Mouse (Mus musculus): Measurements from ENCODE around the gene Add3. TPM values are rescaled to one million over a fixed set of nuclear protein-coding genes. Genes with fewer than 3 reads are reported as not detected.

The Add3 gene
- total RNA-seq, 2 experiments from 2014 or later = 80.6 to 86.6 TPM

DNA sequence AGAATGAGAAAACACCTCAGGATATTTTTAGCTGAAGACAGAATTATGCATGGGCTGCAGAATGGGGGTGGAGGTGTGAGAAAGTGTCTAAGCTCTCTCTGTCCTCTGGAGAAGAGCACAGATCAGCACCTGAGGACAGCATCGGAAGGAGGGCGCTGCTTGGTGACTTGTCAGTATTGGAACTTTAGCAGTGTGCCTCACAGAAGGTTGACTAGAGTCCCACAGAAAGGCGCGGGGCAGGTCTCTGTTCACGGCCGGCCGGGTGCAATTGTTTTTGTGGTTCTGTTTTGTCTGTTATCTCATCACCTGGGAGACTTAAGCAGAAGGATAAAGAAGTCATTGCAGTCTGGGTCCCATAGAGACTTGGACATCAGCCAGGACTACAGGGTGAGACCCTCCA is 47.3 kb downstream of the Add3 start:
- no peak for DNase-seq (ENCODE audit: low spot score in 2 of 2)
- intact Hi-C loops (cut with DNase I) = loop anchor here (5.0 kb wide), 1 partner anchor 45 kb away; the partner anchor contains the start of gene Add3

DNA sequence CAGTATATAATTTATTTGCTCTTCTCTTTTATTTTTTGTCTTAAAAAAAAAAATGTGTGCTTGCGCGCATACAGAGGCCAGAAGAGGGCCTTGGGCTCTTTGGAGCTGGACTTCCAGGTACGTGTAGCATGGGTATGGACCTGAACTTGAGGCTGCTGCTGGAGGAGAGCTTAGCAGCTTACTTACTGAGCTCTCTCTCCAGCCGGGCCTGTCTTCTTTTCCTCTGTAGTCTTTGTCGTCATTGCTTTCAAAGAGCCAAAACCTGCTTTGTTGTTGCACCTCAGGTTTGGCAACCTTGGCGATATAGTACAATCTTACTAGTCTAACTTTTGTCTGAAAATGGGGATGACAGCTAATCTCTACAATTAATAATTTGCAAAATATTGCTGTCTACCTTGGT is 47.9 kb downstream of the Add3 start:
- intact Hi-C loops (cut with DNase I) = loop anchor here (5.0 kb wide), 1 partner anchor 46 kb away; the partner anchor contains the start of gene Add3
- DNase-seq (ENCODE audit: low spot score in 2 of 2) = no peak

DNA sequence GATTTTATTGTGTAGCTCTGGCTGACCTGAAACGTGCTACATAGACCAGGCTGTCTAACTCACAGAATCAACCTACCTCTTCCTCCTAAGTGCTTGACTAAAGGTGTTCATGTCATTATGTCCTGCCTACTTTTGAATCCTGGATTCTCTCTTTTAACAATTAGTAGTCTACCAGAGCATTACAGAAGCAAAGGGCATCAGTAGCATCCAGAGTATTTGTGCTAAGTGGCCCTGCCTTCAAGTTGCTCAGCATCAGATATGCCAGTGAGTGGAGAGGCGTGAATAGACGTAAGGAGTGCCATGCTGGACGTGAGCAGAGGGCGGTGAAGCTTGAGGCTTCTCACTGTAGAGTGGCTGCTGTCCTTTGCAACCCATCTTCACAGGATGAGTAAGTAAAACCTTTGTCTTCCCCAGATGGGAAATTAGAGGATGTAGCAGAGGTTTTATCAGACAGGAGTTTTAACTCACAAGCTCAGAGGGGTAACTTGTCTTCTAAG is 48.5 kb downstream of the Add3 start:
- DNase-seq (ENCODE audit: low spot score in 2 of 2) = no peak
- intact Hi-C loops (cut with DNase I) = loop anchor here (5.0 kb wide), 1 partner anchor 46 kb away; the partner anchor contains the start of gene Add3

DNA sequence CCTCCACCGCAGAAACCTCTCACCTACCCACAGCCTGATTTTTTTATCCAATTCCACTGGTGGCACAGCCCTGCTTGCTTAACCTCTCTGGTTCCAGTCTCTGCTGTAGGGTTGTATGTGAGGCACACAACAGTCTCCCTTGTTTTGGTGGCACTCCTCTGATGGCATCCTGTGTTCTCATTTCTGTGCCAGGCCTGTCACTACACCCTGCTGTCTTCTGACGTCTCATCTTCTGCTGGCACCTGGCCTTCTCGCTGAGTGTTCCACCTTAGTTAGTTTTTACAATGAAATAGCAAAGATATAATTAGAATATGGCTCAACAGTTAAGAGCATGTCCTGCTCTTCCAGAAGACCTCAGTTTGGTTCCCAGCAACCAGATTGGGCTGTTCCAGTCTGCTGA is 49.5 kb downstream of the Add3 start:
- no peak for DNase-seq (ENCODE audit: low spot score in 2 of 2)
- intact Hi-C loops (cut with DNase I) = loop anchor here (5.0 kb wide), 1 partner anchor 47 kb away; the partner anchor contains the start of gene Add3

DNA sequence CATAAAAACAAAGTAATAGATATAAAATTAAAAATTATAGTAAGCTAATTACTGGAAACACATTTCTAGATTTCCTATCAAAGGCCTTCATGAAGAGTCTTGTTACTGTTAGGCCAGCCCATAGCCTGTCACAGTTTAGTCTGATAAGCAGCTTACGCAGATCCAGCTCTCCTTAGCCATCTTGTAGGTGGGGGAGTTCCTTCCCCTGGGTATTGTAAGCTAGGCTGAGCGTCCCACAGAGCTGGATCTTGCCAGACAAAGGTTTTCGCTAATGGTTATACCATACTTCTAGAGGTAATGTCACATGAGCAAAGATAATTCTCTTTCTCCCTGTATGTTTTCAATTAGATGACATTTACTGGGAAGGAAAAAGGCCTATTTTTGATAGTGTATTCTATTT is 50.0 kb downstream of the Add3 start:
- DNase-seq (ENCODE audit: low spot score in 2 of 2) = no peak
- intact Hi-C loops (cut with DNase I) = no loop called here

DNA sequence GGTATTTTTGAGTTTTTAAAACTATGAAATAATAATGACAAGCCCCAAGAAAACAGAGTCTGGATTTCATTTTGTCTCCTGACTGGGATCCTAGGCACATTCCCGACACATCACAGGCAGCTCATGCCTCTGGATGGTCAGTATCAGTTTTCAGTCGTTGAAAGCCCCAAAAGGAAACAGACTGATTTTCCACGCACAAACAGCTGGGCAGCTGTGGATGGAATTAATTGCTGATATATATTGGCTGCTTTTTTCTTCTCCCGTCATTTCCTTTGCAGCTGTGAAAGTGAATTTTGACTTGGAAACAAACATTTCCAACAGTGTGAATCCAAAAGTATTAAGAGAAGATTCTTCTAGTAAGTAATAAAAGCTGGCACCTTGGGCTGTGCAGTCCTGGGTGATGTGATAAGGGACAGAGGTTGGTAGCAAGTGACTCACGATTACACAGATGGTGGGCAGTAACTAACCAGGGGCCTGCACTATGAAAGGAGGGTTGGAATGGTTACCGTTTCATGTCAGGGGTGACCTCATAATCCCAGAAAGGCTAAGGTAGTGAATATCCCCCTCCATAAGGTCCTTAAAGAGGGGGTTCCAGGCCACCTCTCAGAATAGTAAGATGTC is 51.7 kb downstream of the Add3 start:
- intact Hi-C loops (cut with DNase I) = no loop called here
- no peak for DNase-seq (ENCODE audit: low spot score in 2 of 2)

DNA sequence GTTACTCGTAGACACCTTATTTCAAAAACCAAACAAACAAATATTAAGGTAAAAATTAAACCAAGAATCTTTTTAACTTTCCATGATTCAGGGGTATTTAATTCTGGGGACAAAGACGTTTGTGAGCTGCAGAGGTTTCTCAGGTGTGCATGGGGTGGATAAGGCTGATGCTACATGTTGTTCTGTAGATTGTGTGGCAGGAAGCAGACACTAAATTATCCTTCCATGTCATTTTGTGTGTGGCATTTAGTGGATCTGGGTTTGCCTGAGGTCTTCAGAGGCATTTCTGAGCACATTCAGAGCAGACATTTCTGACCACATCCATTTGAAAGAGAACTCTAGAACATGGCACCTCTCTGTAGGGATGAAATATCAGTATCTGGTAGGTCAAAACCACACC is 52.9 kb downstream of the Add3 start:
- DNase-seq (ENCODE audit: low spot score in 2 of 2) = no peak
- intact Hi-C loops (cut with DNase I) = no loop called here

DNA sequence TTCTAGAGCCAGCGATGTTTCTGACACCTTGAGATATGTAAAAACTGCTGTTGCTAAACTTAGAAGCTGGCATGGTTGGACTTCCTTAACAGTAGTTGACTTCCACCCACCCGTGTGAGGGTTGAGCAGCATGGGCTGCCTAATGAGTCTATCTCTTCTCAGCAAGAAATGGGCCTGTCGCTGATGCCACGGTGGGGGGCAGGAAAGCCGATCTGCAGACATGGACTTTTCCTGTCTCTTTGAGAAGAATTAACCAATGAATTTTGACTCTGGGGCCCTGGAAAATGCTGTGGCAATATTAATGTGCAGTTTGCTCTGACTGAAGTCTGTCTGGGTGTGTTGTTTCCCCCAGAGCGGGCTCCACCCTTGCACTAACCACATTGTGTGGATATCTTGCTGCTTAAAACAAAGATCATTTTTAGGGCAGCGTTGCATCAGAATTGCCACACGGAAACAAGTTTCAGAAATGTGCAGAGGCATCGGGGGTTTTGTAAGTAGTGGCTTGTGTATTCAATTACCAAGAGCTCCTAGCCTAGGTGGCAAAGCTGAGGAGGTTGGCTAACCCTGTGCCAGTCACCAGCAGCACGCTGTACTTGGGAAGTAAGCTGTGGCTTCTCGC is 53.8 kb downstream of the Add3 start:
- intact Hi-C loops (cut with DNase I) = no loop called here
- DNase-seq (ENCODE audit: low spot score in 2 of 2) = peak in 1 of 2 experiments; percentile 48

DNA sequence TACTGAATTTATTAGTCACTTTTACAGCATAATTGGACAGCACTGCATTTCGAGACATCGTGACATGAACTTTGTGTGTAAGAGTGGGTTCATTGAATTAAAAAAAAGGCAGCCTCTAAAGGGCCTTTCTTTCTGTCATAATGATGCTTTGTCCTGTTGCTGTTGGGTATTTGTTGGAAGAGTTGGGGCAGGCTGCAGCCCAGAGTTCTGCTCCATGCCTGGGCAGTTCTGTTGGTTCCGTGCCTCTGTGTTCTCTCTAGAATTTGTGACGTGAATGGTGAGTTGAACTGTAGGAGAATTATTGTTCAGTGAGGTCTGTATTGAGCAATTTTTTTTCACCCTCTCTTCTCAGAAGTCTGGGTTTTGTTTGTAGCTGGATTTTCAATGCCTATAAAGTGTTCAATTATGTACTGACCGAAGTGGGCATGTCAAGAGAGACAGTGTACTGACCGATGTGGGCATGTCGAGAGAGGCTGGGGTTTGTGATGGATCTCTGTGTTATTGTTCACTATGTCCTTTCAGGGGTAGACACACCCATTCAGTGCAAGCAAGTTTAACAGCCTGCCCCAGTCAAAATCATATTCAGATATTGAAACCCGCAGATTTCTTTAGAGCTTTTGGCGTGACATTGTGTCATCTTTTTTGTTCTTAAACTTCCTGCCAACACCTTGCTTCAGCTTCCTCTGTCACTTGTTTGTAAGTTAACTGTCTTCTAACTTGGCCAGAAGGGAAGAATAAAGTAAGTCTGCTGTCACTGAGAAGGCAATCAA is 54.7 kb downstream of the Add3 start:
- intact Hi-C loops (cut with DNase I) = no loop called here
- no peak for DNase-seq (ENCODE audit: low spot score in 2 of 2)

DNA sequence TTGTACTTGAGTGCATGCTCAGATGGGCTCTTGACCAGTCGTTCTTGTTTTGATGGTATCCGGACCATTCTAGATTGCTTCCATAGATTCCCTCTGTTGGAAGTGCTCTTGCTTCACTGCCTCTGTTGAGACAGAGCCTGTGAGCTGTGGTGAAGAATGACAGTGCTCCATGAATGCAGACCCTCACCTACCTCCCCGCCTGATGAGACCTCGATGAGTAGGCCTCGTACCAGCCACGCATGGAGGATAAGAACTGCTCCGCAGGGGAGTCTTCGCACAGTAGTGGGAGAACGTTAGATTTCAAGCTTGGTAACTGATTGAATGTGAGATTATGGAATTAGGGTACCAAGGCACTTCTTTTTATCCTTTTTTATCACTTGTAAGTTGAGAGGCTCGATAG is 56.7 kb downstream of the Add3 start:
- intact Hi-C loops (cut with DNase I) = no loop called here

DNA sequence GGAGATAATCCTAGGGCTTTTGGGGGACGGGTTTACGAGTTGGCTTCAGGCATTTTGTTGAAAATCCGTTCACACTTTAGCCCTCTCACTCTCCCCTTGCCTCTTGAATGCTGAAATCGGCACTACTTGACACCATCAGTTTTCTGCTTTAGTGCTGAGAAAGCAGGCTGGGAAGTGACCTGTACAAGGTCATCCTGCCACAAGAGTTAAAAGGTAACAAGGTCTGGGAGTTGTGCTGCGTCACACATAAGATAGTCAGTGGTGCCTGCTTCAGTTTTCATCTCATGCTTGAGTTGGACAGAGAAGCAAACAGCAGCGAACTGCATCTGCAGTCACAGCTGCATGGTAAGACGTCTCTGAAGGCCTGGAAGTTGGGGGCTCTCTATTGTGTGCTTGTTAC is 57.5 kb downstream of the Add3 start:
- intact Hi-C loops (cut with DNase I) = no loop called here
- no peak for DNase-seq (ENCODE audit: low spot score in 2 of 2)

More for the DNA sequence above, 56.7 kb downstream of the Add3 start:
- no peak for DNase-seq (ENCODE audit: low spot score in 2 of 2)

DNA sequence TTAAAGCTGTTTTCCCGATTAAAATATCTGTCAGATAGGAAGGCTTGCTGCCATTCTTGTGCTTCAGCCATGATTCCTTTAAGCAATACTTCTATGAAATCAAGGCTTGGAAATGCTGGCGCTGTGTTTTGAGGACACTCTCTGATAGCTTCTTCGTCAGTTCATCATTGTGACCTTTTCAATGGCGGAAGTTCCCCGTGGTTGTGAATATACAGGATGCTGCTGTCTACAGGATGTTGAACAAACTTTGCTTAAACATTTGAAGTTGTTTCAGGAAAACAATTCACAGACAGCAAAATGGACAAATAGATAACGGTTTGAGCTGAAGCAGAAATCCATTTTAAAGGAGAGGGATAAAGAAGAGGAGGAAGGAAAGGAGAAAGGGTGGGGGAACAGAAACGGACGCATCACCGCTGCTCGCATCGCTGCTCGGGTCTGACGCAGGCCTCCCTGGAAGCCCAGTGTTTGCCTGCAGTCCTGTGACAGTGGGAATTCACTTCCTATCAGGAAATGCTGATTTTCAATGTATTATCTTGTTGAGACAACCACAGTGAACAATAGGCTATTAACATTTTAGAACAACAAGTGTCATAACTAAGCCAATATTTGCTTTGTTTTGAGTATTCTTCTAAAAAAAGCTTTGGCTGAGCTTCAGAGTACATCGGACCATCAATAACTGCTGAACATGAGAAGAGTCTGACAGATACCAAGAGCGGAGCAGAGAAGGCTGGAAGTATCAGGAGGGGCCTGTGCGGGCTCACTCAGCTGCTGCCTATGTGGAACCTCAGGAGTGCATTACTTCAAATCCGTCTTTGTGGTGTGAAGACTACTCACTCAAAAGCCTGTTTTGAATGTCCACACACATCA is 58.7 kb downstream of the Add3 start:
- intact Hi-C loops (cut with DNase I) = no loop called here
- no peak for DNase-seq (ENCODE audit: low spot score in 2 of 2)

DNA sequence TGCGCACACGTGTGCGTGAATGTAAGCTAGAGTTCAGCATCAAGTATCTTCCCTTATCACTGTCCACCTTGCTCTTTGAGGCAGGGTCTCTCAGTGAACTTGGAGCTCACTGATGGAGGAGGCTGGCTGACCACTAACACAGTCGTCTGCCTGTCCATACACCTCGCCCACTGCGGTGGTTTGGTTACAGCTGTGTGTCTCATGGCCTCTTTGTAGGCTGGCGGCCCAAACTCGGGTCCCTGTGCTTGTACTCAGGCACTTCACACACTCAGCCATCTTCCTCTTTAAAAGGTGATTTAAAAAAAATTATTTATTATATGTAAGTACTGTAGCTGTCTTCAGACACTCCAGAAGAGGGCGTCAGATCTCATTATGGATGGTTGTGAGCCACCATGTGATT is 59.5 kb downstream of the Add3 start:
- DNase-seq (ENCODE audit: low spot score in 2 of 2) = no peak
- intact Hi-C loops (cut with DNase I) = no loop called here

DNA sequence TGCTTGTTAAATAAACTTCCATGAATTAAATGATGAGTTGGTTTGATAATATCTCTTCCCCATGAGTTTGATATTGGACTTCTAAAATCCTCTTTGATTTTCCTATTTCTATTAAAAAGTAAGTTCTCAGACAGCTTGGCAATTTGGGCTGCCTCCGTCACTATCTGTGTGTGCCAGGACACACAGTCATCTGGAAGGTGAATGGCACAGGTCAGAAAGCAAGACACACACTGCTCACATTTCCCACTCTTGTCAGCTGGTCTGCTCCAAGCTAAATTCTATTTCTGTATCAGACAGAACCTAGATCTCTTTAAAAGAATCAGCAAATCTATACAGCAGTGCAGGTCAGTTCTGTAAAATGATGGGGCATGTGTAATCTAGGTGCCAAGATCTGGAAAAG is 61.9 kb downstream of the Add3 start:
- no peak for DNase-seq (ENCODE audit: low spot score in 2 of 2)
- intact Hi-C loops (cut with DNase I) = no loop called here

DNA sequence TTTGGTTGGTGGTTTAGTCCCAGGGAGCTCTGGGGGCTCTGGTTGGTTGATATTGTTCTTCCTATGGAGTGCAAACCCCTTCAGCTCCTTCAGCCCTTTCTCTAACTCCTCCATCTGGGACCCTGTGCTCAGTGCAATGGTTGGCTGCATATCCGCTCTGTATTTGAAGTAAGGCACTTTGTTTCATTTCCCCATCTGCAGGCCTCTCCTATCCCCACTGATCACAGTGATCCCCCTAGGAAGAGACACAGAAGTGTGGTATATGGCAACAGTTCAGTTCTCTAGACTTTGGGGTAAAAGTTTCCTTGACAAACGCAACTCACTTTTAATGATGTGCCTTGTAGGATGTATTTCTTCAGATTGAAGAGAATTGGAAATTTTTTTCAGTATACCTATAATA is 66.7 kb downstream of the Add3 start:
- DNase-seq (ENCODE audit: low spot score in 2 of 2) = no peak
- intact Hi-C loops (cut with DNase I) = no loop called here

DNA sequence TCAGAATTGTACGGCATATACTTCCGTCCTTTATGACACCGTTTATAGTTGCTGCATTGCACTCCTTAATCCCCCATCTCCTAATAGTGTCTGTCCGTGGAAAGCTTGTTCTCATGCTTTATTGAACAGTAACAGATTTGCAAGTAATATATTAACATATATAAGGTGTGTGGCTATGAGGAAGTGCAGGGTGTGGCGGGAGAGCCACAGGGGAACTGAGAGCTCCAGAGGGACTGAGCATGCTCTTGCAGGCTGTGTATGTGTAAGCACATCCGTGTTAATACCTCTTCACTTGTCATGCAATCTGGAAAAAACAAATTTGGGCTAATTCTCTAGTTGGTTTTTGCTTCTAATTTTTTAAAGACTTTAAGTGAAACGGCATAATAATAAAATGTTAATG is 68.6 kb downstream of the Add3 start:
- intact Hi-C loops (cut with DNase I) = no loop called here
- DNase-seq (ENCODE audit: low spot score in 2 of 2) = no peak

DNA sequence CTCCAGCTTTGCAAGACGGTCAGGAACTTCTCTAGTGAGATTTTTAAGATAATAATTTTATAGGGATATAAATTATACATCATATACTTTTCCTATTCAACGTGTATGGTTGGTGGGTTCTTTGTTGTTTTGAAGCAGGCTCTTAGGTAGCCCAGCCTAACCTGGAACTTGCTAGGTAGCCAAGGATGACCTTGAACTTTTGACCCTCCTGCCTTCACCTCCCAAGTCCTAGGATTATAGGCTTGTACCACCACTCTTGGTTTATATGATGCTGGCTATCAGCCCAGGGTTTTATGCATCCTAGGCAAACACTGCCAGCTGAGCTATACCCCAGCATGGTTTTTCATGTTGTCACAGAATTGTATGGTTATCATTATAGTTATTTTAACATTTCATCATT is 70.0 kb downstream of the Add3 start:
- intact Hi-C loops (cut with DNase I) = no loop called here
- no peak for DNase-seq (ENCODE audit: low spot score in 2 of 2)

DNA sequence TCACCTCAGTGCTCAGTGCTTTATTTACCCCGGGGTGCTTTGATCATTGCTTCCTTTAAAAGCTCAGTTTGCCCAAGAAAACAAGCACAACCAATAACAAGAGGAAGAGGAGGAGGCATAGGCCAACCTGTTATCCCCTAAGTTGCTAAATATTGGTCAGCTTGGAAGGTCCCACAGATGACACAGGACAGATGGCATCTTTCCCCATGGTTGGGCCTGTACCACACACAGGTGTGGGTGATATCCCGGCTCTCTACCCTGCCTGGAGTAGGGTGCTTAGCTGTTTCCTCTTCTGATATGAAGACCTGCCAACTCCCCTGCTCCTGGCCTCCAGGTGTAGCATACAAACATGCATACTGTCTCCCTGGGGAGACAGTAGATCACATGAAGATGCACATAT is 75.1 kb downstream of the Add3 start:
- intact Hi-C loops (cut with DNase I) = no loop called here
- no peak for DNase-seq (ENCODE audit: low spot score in 2 of 2)

DNA sequence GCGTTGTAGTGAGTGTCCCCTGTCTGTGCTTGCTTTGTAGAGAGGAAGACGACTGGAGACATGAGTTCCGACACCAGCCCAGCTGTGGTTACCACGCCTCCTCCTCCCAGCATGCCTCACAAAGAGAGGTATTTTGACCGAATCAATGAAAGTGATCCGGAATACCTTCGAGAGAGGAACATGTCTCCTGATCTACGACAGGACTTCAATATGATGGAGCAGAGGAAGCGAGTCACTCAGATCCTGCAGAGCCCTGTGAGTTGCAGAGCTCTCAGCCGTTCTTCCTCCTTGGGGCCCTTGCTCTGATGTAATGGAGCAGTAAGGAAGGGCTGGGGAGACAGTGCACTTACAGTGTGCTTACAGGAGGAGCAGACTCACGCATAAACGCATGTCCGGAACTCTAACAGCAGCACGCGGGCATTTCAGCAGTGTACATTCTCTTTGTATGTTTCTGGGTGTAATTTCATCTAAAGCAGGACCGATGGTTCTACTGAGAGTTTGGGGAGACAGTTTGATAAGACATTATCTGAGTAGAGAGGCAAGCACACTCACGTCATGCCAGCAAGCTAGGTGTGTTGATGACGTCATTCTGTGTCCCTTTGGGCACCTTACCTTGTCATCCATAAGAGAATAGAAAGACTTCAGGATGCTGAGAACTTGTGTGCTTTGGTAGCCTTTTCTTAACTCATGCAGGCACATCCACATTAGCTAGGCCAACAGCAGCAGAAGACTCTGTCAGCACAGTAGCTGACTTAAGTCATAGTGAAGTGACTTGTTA is 76.7 kb downstream of the Add3 start:
- intact Hi-C loops (cut with DNase I) = no loop called here
- no peak for DNase-seq (ENCODE audit: low spot score in 2 of 2)
